Mouse (Mus musculus) kidney, postnatal 25 days (tissue): ENCODE measurements at regions not wholly inside any gene's neighbourhood (a gene's known extent, or its start where the extent isn't known, plus 50 kb on each side); places are given as distances from the start of the nearest gene placed in this dataset.

Source experiments
- DNase-seq, 2 experiments: peaks; one replicate each; pipeline ENCODE4 v3.0.0; 2021; ENCODE audit warnings: mixed read lengths in 2 of 2

DNA sequence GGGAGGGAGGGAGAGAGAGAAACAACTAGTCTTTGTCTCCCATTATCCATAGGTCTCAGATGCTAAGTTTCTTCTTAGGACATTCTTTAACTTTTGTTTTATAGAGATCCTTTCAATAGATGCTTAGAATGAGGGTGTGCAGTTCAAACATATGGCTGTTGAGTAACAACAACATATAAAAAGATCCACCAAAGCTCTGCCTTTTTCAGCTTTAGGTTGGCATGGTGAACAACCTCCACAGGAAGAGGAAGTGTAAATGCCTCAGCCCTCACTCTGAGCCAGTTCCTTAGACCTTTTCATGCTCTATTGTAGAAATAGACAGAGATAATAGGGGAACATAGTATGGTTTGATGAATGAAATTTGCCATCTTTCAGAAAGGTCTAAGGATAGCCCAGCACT lies 326.0 kb downstream of the Fam84a start:
- no peak for DNase-seq

DNA sequence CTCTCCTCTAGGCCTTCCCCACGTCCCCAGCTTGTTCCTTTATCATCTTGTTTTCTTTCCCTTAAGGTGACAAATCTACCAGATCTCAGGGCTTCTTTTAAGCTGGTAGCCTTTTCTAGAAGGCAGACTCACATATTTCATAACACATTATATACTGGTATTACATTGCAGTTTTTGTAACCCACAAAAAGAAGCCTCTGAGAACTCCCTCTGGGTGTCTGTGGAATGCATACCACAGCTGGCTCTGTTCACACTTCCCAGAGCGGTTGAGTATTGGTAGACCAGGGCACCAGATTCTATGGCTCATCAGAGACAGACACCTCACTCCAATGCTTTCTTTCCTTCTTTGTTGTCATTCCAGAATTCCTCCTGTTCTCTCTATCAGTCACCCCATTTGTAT lies 336.4 kb downstream of the Fam84a start:
- no peak for DNase-seq

DNA sequence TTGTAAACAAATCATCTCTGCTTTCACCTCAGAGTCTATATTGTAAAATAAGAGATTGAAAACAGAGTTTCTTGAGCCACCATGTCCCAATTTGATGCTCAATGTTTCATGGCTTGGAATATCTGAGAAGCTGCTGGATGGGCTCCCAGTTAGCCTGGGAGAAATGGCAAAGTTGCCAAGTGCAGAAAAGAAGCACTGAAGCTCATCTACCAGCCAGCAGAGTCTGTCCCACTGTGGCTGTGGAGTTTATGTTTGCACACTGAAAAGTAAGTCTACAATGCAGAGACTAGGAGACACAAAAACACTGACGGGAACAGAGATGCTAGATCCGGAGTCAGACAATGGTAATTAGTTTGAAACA lies 341.7 kb downstream of the Fam84a start:
- DNase-seq = no peak

DNA sequence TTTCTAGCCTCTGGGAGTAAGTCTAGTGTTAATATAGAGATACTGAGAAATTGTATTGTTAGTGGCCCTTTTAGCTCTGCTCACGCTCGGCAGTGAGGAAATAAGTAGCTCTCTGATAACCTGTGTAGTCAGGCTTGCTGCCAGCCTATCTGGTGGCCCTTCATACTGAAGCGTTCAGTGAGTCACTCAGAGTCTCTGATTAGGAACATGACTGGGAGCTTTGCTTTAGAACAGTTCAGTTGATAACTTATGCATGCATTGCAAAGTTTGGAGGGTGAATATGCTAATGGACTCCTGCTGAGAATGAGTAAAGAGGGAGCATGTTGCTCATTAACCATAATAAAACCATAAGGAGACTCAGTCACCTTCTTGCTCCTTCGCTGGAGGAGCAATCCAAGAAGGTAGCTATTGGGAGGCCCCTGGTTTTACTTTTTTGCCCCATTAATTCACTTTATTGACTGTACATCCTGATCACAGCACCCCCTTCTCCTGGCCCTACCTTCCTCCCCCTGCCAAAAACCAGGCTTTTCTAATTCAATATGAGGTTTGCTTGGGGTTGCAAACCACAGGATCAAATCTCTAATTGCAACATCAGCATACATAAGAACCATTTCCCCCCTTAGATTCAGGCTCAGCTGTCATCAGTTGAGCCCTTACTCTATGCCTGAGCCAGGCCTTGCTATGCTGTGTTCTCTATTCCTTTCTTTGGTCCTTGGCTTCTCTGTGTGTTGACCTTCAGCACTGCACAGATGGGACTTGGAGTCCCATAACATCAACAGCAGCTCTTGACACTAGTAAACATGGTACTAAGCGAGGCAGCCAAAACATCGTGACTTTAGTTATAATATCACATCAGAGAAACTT lies 342.3 kb downstream of the Fam84a start:
- peak; percentile 12 to 34 for DNase-seq

DNA sequence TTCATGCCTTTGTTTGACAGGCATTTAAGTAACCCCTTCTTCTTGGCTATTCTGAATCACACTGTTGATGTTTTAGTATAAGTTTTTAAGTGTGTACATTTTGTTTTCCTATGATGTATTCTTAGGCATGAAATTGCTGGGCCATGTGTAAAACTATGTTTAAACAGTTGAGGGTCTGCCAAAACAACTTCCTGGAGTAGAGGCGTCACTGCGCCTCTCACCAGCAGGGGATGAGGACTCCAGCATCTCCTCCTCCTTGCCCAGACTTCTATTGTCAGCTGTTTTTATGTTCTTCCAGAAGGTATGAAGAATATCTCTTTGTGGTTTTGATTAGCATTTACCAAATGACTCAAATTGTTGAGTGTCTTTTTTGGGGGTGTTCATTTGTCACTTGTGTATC lies 372.1 kb downstream of the Fam84a start:
- DNase-seq = no peak

DNA sequence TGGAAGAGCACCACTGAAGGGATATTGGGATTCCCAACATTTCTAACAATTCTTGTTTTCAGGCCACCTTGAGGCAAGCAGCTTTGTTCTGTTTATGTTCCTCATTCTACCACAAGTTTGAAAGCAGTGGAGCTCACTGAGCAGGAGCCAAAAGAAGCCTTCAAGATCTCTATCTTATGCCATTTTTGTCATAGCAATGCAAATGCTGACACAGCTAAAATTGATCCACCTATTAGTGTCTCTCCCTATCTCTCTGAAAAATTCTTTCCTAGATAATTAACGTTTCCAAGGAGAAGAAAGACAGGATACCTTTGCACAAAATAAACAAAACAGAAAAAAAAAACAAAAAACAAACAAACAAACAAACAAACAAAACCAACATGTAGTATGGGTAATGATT lies 375.2 kb downstream of the Fam84a start:
- no peak for DNase-seq

DNA sequence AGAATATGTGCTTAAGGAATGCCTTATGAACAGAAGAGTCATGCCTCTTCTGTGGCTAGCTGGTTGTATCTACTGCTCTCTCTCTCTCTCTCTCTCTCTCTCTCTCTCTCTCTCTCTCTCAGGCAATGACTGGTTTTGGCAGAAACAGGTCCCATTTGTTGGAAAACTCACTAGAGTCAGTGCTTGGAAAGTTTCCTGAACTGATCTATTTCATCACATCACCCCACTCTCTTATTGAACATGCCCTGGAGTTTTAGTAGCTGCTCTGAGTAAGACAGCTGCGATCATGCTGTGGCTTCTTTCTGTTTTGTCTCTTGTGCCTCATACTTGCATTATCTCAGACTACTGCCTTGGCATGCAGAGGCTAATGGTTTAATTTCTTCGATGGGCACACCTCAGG lies 382.2 kb downstream of the Fam84a start:
- DNase-seq = no peak

DNA sequence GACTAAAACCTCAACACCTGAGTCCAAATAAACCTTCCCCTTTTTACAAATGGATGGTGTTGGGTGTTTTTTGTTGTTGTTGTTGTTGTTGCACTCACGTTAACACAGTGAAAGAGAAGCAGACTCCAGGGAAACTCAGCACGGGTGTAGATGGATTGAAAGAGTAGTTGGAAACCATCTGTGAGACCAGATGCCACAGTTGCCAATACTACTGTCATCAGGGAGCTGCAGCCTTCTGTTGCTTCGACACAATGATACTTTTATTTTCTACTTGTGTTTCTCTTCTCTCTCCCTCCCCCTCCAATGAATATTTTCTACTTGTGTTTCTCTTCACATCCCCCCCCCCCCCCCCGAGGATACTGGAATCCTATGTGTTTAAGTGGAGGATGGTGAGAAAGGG lies 382.7 kb downstream of the Fam84a start:
- no peak for DNase-seq

DNA sequence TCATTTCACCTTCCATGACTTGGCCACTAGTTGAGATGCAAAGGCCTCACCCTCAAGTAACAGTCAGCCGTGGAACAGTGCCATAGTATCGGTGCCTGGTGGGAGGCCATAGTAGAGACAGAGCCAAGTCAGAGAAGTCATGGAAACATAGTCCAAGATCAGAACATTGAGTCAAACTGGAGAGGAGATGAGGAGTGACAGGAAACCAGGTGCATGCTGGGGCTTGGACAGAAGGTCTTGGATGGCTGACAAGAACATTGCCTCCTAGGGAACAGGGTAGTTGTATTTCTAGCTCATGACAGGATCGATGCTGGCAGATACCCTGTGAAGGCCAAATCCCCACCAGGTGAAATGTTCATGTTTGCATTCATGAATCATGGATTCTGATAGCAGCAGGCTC lies 385.4 kb downstream of the Fam84a start:
- DNase-seq = no peak

DNA sequence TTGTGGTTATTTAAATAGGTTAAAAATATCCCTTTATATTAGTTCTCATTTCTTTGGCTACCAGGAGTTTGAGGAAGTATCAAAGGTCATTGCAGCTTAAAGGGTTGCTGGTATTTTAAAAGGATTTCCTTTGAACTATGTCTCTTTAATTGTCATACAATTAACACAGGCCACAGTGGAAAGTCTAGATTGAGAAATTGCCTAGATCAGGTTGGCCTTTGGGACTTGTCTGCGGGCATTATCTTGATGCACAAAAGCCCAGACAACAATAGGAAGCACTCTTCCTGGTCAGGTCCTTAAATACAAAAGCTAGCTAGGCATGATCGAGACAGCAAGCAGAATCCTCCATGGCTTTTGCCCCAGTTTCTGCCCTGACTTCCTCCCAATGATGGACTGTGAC lies 398.0 kb downstream of the Fam84a start:
- DNase-seq = no peak

DNA sequence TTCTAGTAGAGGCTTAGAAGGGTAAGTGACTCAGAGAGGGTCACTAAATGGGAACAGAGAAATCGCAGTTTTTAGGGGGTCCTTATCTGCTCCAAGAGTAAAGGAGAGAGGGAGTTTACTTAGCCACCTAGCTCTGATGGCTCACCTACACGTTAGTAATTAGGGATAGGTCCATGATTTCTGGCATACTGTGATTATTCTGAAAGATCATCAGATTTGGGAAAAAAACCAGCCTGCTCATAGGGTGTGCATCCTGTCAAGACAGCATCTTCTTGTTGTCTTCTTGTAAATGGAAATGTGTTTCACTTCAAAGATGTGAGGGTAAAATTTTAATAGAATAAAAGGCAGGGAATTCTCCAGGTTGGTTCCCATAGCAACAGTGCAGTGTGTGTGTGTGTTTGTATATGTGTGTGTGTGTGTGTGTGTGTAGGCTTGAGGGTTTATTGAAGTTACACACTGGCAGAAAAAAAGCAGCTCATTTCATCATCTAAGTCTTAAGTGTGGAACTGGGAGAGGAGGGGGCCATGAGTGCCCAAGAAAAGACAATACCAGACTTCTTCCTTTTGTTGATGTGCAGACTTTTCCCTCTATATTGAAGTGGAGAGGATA lies 407.4 kb downstream of the Fam84a start:
- no peak for DNase-seq

DNA sequence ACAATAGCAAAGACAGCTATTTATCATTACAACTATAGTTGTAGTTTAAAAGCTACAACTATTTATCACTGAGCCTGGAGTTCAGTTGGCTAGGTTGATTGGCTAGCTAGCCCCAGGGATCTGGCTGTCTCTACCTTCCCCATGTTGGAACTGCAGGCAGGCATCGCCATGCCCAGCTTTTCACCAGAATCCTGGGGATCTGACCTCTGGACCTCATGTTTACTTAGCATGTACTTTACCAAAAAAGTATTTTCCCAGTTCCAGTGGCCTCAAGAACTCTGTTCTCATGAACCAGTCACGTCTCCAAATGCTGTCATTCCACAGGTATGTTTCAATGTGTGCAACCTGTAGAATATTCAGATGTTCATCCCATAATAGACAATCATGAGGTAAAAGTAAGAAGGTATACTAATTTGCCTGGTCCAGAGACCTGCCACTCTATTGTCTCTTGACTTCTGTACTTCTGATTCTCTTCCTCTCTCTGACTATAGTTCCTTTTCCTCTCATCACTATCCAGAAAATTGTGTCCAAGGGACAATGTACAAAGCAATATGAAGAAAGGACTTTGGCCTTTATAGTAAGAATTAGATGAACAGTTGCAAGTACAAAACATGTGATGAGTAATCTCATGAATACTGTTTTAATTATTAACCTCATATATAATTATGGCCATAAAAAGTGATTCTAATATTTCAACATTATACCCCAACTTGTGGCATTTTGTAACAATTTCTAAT lies 421.8 kb downstream of the Fam84a start:
- DNase-seq = no peak

DNA sequence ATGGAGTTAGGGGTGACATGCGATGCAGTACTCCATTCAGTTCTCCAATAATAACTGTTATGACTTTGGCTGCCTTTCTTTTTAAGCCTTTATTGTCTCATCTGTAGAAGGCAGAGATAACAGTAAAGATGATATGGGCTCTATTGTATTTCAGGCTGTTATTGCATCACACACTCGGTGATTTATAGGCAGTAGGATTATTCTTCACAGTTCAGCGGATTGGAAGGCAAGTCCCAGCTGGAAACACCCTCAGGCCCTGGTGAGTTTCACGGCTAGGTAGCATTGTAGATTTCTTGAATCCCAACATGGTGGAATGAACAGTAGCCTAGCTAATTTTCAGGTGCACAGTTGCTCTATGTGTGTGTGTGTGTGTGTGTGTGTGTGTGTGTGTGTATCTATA lies 422.9 kb downstream of the Fam84a start:
- DNase-seq = no peak

DNA sequence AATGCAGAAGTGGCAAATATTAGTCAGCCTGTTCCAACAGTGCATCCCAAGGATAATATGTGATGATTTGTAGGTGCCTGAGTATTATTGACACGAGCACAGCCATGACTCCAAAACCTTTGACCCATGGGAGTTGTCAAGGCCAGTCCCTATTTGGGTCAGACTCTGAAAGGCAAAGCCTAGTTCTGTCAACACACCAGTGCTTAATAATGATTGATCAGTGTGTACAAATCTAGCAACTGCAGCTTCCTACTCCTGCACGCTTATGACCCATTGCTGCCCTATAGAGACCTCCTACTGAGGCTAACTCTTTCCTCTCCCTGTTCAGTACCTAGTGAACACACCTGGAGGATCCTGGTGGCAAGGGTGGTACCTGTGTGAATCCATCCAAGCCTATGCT lies 427.3 kb downstream of the Fam84a start:
- DNase-seq = no peak

DNA sequence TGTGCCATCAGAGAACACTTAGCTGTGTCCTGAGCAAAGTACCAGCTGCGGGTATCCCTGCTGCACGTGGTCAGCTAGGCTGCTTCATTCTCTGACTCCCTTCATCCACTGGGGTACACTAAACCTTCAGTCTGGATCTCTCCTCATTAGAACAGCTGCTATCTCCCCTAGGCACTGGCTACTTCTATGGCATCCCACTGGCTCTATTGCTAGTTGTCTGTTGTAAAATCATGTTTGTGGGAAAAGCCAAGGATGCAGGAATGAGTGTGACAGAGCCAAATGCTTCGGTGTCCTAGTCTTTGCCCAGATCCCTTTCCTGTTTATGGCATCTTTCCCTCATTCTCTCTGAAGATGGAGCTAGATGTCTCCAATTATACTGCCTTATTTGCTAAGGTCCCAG lies 440.9 kb downstream of the Nbas start:
- DNase-seq = no peak

DNA sequence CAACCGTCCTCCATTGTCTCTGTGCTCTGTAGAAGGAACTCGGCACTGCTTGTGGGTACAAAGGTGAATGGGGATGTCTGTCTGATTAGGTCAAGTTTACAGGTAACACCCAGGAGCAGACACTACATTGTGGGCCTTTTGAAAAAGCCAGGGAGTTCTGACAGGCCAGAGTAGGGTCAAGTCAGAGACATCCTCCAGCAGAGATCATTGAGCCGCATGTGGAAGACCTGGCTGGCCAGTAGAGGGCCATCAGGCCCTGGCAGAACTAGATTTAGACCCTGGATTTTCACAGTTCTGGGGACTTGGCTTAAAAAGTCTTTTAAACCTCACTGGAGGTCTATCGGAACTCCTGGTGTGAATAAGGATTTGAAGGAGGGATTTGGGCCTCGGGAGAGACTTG lies 438.8 kb downstream of the Nbas start:
- DNase-seq = no peak

DNA sequence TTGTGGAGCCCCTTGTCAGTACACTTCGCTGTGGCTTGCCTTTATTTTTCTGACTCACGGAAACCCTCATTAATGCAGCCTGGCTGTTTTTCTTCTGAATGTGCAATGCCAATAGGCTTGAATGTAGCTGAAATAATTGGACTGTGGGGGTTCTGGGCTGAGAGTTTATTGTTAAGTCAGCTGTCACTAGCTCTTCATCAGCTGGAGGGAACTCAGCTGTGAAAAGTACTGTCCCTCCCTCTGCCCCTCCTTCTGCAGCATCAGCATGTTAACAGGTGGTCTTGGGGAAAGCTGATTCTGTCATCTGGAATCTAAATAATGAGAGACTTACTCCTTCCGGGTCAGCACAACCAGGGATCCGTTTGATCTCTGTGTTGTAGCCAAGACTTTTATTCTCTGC lies 437.6 kb downstream of the Nbas start:
- DNase-seq = no peak

DNA sequence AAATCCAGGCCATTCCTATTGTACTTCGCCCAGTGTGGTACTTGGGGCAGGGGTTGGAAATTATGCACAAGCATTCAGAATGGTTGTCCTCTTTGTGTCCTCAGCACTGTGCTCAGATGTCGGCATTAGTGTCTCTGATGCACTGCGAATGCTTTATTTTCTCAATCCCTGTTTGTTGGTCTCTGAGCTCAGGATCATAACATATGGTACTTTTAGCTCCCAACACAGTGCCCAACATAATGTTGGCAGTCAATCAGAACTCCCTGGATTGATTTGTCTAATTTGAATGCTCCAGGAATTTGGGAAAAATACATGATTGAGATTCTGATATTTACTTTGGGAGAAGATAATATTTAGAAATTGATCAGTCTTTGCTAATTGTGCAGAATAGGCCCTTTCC lies 434.7 kb downstream of the Nbas start:
- DNase-seq = no peak

DNA sequence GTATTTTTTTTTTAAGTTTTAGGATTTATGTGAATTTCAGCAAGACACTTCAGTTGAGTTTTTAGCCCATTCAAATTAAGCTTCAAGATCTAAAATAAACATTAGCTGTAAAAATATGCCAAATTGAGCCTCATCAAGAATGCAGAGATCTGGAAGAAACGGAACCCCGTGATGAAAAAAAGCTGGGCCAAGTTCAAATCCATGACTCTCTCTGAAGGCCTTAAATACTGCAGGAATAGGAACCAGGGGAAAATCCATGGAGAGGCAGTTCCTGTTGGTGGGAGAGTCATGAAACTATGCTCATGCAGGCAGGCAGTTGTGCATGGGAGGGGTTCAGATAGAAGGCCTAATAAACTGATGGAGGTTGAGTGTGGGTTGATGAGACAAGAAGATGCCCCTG lies 430.9 kb downstream of the Nbas start:
- DNase-seq = no peak

DNA sequence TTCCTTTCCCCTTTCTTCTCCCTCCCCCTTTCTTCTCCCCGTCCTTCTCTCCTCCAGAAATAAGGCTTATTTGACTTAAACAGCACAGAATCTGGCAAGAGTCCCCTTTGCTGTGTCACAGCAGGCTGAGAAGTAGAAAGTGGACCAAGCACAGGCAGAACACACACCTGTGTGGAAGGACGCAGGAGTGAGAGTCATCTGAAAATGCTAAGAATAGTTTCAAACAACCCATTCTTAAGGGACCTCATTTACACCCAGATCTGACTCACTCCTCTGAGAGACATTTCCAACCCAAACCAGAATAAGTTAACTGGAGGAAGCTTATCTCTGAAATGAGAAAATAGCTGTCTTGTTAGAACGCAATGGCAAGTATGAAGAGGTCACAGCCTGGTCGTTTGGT lies 429.9 kb downstream of the Nbas start:
- DNase-seq = no peak

DNA sequence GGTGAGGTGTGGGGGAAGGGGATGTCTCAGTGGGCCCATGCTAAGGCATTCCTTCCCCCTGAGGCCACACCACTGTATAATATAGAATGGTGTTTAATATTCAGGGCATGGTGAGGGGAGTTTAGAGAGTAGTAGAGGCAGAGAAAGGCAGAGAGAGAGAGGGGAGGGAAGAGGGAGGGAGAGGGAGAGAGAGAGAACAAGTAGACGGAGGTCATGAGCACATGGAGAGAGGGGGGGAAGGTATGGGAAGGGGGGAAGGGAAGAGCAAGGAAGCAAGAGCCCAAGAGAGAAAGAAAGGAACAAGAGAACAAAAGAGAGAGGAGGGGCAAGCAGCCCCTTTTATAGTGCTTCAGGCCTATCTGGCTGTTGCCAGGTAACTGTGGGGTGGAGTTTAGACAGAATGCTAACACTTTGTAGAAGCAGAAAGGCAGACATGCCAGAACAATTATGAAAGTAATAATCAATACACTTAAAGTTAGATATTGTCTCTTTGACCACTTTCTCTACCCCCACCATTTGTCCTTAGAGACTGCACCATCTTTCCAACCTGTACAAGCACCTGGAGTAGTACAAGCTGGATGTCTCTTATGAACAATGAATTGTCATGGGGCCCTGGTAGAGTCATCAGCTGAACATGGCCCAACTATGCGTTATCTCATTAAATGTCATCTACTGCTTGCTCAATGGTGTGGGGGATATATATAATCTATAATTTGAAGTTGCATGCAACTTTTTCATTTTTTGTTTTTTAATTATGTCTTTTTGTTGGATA lies 422.6 kb downstream of the Nbas start:
- no peak for DNase-seq

DNA sequence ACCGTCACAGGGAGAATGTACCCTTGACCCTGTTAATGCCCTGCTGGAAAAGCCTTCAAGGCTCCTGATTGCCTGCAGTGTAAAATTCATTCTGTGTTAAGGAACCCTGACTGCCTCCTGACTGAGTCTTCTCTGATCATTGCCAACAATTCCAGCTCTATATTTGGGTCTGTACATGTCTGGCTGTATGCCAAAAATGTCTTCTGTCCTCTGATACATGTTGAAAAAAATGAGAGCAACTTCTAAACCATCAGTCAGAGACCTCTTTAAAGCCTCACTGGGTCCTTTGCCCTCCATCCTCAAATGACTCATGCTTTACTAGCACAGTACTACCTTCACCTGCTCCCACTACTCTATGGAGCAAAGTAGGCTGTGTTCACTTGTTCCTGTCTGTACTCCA lies 408.3 kb downstream of the Nbas start:
- no peak for DNase-seq

DNA sequence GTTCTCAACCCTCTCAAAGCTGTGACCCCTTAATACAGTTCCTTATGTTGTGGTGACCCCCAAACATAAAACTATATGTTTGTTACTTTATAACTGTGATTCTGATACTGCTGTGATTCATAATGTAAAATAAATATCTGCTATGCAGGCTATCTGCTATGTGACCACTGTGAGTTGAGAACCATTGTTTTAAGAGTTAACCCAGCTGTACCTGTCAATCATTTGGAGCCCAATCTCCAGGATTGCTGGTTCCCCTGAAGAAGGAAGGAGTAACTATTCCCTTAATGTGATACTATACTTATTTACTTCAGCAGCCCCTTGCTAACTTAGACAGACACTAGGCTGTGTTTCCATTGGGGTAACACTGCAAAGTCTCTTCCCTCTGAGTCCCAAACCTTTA lies 400.5 kb downstream of the Nbas start:
- DNase-seq = no peak
